Mouse (Mus musculus) embryonic facial prominence, embryonic 14.5 days (tissue): ENCODE measurements at regions not wholly inside any gene's neighbourhood (a gene's known extent, or its start where the extent isn't known, plus 50 kb on each side); places are given as distances from the start of the nearest gene placed in this dataset.

Experiments used
- ATAC-seq: fragments of 200-750 bp; cut with Nextera tagmentation; 2 replicates; pipeline ENCODE4 v1.8.0; 2017; ENCODE audit warnings: low read depth, moderate number of reproducible peaks, moderate TSS enrichment
- DNase-seq: peaks from one replicate; pipeline ENCODE4 v3.0.0-alpha.2; 2015; ENCODE audit warnings: low spot score
- H3K27ac ChIP-seq: fragments of 300-500 bp; sonication (generic); replicated peaks from 2 replicates; pipeline ENCODE4 v1.5.1; 2014; ENCODE audit warnings: low read depth, mild to moderate bottlenecking, low read length, moderate library complexity
- H3K27me3 ChIP-seq: fragments of 300-500 bp; sonication (generic); replicated peaks from 2 replicates; pipeline ENCODE4 v1.6.1; 2014; ENCODE audit warnings: low read length; ENCODE audit not compliant: control insufficient read depth, insufficient read depth
- H3K36me3 ChIP-seq: fragments of 300-500 bp; sonication (generic); 2 replicates; pipeline ENCODE4 v1.6.1; 2014; ENCODE audit warnings: low read length, mixed read lengths; ENCODE audit not compliant: control insufficient read depth, insufficient read depth
- H3K4me1 ChIP-seq: fragments of 300-500 bp; sonication (generic); 2 replicates; pipeline ENCODE4 v1.6.1; 2014; ENCODE audit warnings: antibody characterized with exemption, low read length; ENCODE audit not compliant: control insufficient read depth, insufficient read depth
- H3K4me2 ChIP-seq: fragments of 300-500 bp; sonication (generic); 2 replicates; pipeline ENCODE4 v1.6.1; 2014; ENCODE audit warnings: low read depth, mild to moderate bottlenecking, low read length, moderate library complexity, mixed read lengths
- H3K4me3 ChIP-seq: fragments of 300-500 bp; sonication (generic); 2 replicates; pipeline ENCODE4 v1.5.1; 2014; ENCODE audit warnings: low read depth, mild to moderate bottlenecking, low read length
- H3K9ac ChIP-seq: fragments of 300-500 bp; sonication (generic); 2 replicates; pipeline ENCODE4 v1.6.1; 2014; ENCODE audit warnings: low read depth, mild to moderate bottlenecking, low read length, moderate library complexity, mixed read lengths
- H3K9me3 ChIP-seq: fragments of 300-500 bp; sonication (generic); 2 replicates; pipeline ENCODE4 v1.6.1; 2016; ENCODE audit warnings: low read length; ENCODE audit not compliant: control insufficient read depth
- WGBS: fragments of 180-500 bp; shearing (Covaris S2); extraction: QIAGEN DNeasy Blood & Tissue Kit; methylation state at CpG from one replicate; pipeline ENCODE4 v1.1.7; 2014; 5-methylcytosine and 5-hydroxymethylcytosine counted together

- H3K9ac ChIP-seq: no peak overlapping the region
- DNase-seq: no peak
- 49% methylated on average over 3 of the region's 3 CpGs for WGBS
- H3K4me2 ChIP-seq: peak overlapping the region; percentile 96; the same call in 1 of the 2 replicates
- H3K27ac ChIP-seq: no peak overlapping the region
- H3K27me3 ChIP-seq: no peaks in the 10 kb centered on the region; the same call in 1 of the 2 replicates
- H3K36me3 ChIP-seq: no peaks in the 10 kb centered on the region
- H3K9me3 ChIP-seq: no peaks in the 10 kb centered on the region
- 0 out of 2 replicates have a peak, but pooled peaks cover 3% of the 10 kb centered on the region for H3K4me1 ChIP-seq
- no peak overlapping the region for H3K4me3 ChIP-seq
- no peak for ATAC-seq
Measured at GRCm38 (mm10) chr7:71706201-71706600, 354.9 kb upstream of the Gm10295 start.

DNA sequence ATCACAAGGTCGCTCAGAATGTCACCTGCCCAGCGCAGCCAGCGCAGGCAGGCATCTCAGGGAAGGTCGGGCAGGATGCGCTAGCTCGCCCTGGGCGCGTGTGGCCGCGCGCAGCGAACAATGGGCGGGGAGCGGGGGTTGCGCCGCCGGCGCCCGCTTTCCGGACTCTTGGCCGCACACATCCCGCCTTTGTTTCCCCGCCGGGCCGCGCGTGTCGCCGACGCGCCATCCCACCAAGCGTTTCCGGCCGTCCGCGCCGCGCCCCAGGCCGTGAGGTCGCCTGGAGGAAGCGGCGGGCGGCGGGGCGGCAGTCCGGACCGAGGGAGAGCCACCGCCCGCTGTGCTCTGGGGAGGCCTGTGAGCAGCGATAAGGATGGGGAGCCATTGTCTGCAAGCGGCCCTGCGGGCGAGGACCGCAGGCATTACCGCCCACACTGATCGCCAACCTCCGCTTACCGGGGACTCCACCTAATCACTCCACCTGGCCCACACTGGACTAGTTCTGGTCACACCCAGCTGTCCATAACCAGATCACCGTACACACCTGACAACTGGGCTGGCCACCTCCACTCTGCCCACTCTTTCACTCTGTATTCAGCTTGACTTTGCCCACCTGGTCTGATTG lies 354.3 kb upstream of the Gm10295 start:
- peak; percentile 50 for DNase-seq
- Histone ChIP-seq H3K9me3 (no peaks in the 10 kb centered on the region), H3K4me2 (peak overlapping the region; percentile 96), H3K27me3 (no peaks in the 10 kb centered on the region; the same call in 1 of the 2 replicates), H3K4me1 (no peaks in the 10 kb centered on the region), H3K36me3 (no peaks in the 10 kb centered on the region), H3K4me3 (peak overlapping the region; percentile 63), H3K9ac (peak overlapping the region; percentile 76), H3K27ac (no peak overlapping the region)
- 2% methylated on average over 30 of the region's 59 CpGs for WGBS
- ATAC-seq: peak; percentile 83

- Histone ChIP-seq H3K27ac (no peak overlapping the region), H3K9ac (no peak overlapping the region), H3K4me3 (0 out of 2 replicates have a peak overlapping the region, but pooled peaks have one; percentile 63), H3K27me3 (no peaks in the 10 kb centered on the region; the same call in 1 of the 2 replicates), H3K9me3 (no peaks in the 10 kb centered on the region), H3K36me3 (no peaks in the 10 kb centered on the region), H3K4me2 (peak overlapping the region; percentile 96), H3K4me1 (no peaks in the 10 kb centered on the region)
- WGBS: 50% methylated on average over 4 of the region's 4 CpGs
- DNase-seq (no peak), ATAC-seq (no peak)
Measured at GRCm38 (mm10) chr7:71704661-71705240, 353.5 kb upstream of the Gm10295 start.
